10 mouse cellular contexts compared by ENCODE assay signal in genomic region chr4:82249518-82250354, GRCm38 (mm10).
DNase-seq lines count a peak whose midpoint lies in the region; ATAC-seq and TF ChIP-seq lines count a peak whose summit lies in the region.
"Had no signal": no experiment of that assay in that cellular context is flagged by ENCODE, and none has a peak within 500 bp of the region (broad histone marks: within the 10 kb centered on the region; RNA-seq: fewer than 3 reads in every experiment).

No protein-coding gene starts in this region.

- H3K4me2 ChIP-seq in intestine, embryonic 14.5 days (ENCODE audit: low read length) = no peak overlapping the region
- H3K4me2 ChIP-seq in intestine, postnatal 0 days (replicated peaks; ENCODE audit: low read depth) = no peak overlapping the region
- H3K4me2 ChIP-seq in intestine, embryonic 16.5 days (ENCODE audit: low read depth, low read length) = no peak overlapping the region
- H3K4me2 ChIP-seq: midbrain, embryonic 12.5 days had no signal

- TF ChIP-seq CTCF in intestine, postnatal 0 days (IDR thresholded peaks at IDR 0.05; ENCODE audit: low read depth) = no peak

- peak overlapping the region; percentile 87 for H3K27ac ChIP-seq in intestine, embryonic 14.5 days (ENCODE audit: low read depth)
- no peak overlapping the region for H3K27ac ChIP-seq in intestine, postnatal 0 days (ENCODE audit: low read depth, low read length)
- peak overlapping the region; percentile 89 for H3K27ac ChIP-seq in intestine, embryonic 16.5 days (ENCODE audit: low read length)
- no peak overlapping the region for H3K27ac ChIP-seq in midbrain, embryonic 10.5 days (replicated peaks)
- H3K27ac ChIP-seq: midbrain, embryonic 12.5 days had no signal

- H3K4me3 ChIP-seq in intestine, embryonic 14.5 days (ENCODE audit: low read depth, low read length) = no peak overlapping the region
- no peak overlapping the region for H3K4me3 ChIP-seq in intestine, postnatal 0 days (ENCODE audit: low read depth, low read length)
- no peak overlapping the region for H3K4me3 ChIP-seq in intestine, embryonic 16.5 days (ENCODE audit: low read length)
- H3K4me3 ChIP-seq in midbrain, embryonic 10.5 days = no peak overlapping the region
- H3K4me3 ChIP-seq: midbrain, embryonic 12.5 days had no signal

- H3K36me3 ChIP-seq in intestine, embryonic 14.5 days (ENCODE audit: control insufficient read depth, insufficient read depth, low read length) = no peaks in the 10 kb centered on the region
- H3K36me3 ChIP-seq in intestine, postnatal 0 days (ENCODE audit: control insufficient read depth, insufficient read depth) = no peaks in the 10 kb centered on the region
- no peaks in the 10 kb centered on the region for H3K36me3 ChIP-seq in intestine, embryonic 16.5 days (ENCODE audit: control insufficient read depth, insufficient read depth, low read length)
- H3K36me3 ChIP-seq in midbrain, embryonic 10.5 days = no peaks in the 10 kb centered on the region
- H3K36me3 ChIP-seq: midbrain, embryonic 12.5 days had no signal

- ATAC-seq in intestine, embryonic 14.5 days (replicated peaks; ENCODE audit: low FRiP score, low TSS enrichment, low read depth) = peak; percentile 47; the same call in 1 of the 2 replicates
- ATAC-seq in intestine, postnatal 0 days = no peak
- ATAC-seq in intestine, embryonic 16.5 days = peak; percentile 89

- DNase-seq in adrenal gland, adult 2 months = peak; percentile 18
- no peak for DNase-seq in adrenal gland, adult 8-10 months
- DNase-seq in intestine, embryonic 14.5 days (ENCODE audit: low spot score) = no peak
- peak; percentile 93 for DNase-seq in 3T3-L1 (ENCODE audit: low read depth, low spot score)
- DNase-seq in midbrain, embryonic 10.5 days (ENCODE audit: low spot score) = no peak
- no peak for DNase-seq in thymus, postnatal 10 days (ENCODE audit: low spot score in 2 of 2)
- DNase-seq: kidney, adult 9 months had no signal

- H3K9ac ChIP-seq in intestine, embryonic 14.5 days (ENCODE audit: low read length) = no peak overlapping the region
- H3K9ac ChIP-seq in intestine, postnatal 0 days (ENCODE audit: low read depth, low read length) = no peak overlapping the region
- no peak overlapping the region for H3K9ac ChIP-seq in intestine, embryonic 16.5 days (ENCODE audit: low read depth, low read length)
- H3K9ac ChIP-seq: midbrain, embryonic 12.5 days had no signal

- H3K27me3 ChIP-seq in intestine, embryonic 14.5 days (replicated peaks; ENCODE audit: control insufficient read depth, insufficient read depth, low read length) = no peaks in the 10 kb centered on the region
- no peaks in the 10 kb centered on the region for H3K27me3 ChIP-seq in intestine, postnatal 0 days (replicated peaks; ENCODE audit: control insufficient read depth, insufficient read depth, low read length)
- H3K27me3 ChIP-seq in intestine, embryonic 16.5 days (replicated peaks; ENCODE audit: control insufficient read depth, insufficient read depth, low read length) = no peaks in the 10 kb centered on the region
- H3K27me3 ChIP-seq in midbrain, embryonic 10.5 days (ENCODE audit: low read depth, poor library complexity, severe bottlenecking) = no peaks in the 10 kb centered on the region
- H3K27me3 ChIP-seq: midbrain, embryonic 12.5 days had no signal

- no peaks in the 10 kb centered on the region for H3K9me3 ChIP-seq in intestine, embryonic 14.5 days (ENCODE audit: control insufficient read depth, low read length)
- no peaks in the 10 kb centered on the region for H3K9me3 ChIP-seq in intestine, postnatal 0 days (ENCODE audit: control insufficient read depth)
- no peaks in the 10 kb centered on the region for H3K9me3 ChIP-seq in intestine, embryonic 16.5 days (ENCODE audit: control insufficient read depth, low read length)
- no peaks in the 10 kb centered on the region for H3K9me3 ChIP-seq in midbrain, embryonic 10.5 days (replicated peaks)
- H3K9me3 ChIP-seq: midbrain, embryonic 12.5 days had no signal

- H3K4me1 ChIP-seq in intestine, embryonic 14.5 days (replicated peaks; ENCODE audit: control insufficient read depth, insufficient read depth, low read length) = peaks cover 18% of the 10 kb centered on the region; the same call in 1 of the 2 replicates
- no peaks in the 10 kb centered on the region for H3K4me1 ChIP-seq in intestine, postnatal 0 days (replicated peaks; ENCODE audit: control insufficient read depth, insufficient read depth, low read length)
- H3K4me1 ChIP-seq in intestine, embryonic 16.5 days (ENCODE audit: control insufficient read depth, insufficient read depth, low read length) = peaks cover 5% of the 10 kb centered on the region
- no peaks in the 10 kb centered on the region for H3K4me1 ChIP-seq in midbrain, embryonic 10.5 days
- H3K4me1 ChIP-seq: midbrain, embryonic 12.5 days had no signal

- 30% methylated on average over 11 of the region's 11 CpGs for WGBS in intestine, embryonic 14.5 days
- 30% methylated on average over 11 of the region's 11 CpGs for WGBS in intestine, postnatal 0 days
- 32% methylated on average over 11 of the region's 11 CpGs for WGBS in intestine, embryonic 16.5 days
- 85% methylated on average over 11 of the region's 11 CpGs for WGBS in midbrain, embryonic 10.5 days

Comparison
In these comparisons a context has a peak if more than half of its experiments do, and no peak if none do; other contexts are left out.
1. DNase-seq: peak in adrenal gland, adult 2 months (single experiment) and 3T3-L1 (single experiment); none in adrenal gland, adult 8-10 months (single experiment), intestine, embryonic 14.5 days (single experiment), midbrain, embryonic 10.5 days (single experiment) and thymus, postnatal 10 days (0 of 2).
2. H3K27ac ChIP-seq: peak in intestine, embryonic 14.5 days (single experiment) and intestine, embryonic 16.5 days (single experiment); none in intestine, postnatal 0 days (single experiment) and midbrain, embryonic 10.5 days (single experiment).